Mouse (Mus musculus): ENCODE data around the gene Papss1. TPM values are rescaled to one million over a fixed set of nuclear protein-coding genes. Genes with fewer than 3 reads are reported as not detected.

Gene Papss1
- polyA plus RNA-seq, 1 experiment from 2014 or later: 98.6 TPM

DNA sequence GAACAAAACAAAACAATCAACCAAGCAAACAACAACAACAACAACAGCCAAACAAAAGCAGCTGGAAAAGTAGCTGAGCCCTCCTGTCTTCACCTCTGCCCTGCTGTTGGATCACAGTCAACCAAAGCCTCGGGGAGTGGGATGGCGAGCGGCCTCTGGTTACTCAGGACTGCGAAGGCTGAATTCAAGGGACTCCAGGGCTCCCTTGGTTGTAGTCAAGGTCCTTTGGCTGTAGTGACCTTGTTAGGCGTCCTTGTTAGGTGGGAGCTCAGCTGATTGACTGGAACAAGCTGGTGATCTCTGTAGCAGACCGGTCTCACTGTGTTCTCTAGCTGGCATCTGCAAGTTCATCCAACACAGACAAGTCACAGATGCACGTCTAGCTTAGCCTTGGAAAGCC, 16.5 kb downstream of the Papss1 start:
- DNase-seq: no peak
- H3K27me3 ChIP-seq (ENCODE audit: insufficient read depth, low read length): no peaks in the 10 kb centered on the region
- H3K4me3 ChIP-seq (ENCODE audit: low read depth, low read length): no peak overlapping the region
- ATAC-seq (ENCODE audit: insufficient read depth): no peak
- H3K4me1 ChIP-seq (ENCODE audit: insufficient read depth): no peaks in the 10 kb centered on the region
- no peak overlapping the region for H3K27ac ChIP-seq (ENCODE audit: low read depth)
- no peak overlapping the region for H3K9ac ChIP-seq
- TF ChIP-seq CTCF (IDR thresholded peaks at IDR 0.05; ENCODE audit: low read depth): no peak
- peaks cover 67% of the 10 kb centered on the region for H3K36me3 ChIP-seq (ENCODE audit: insufficient read depth)
- H3K9me3 ChIP-seq (ENCODE audit: low read depth, low read length): no peaks in the 10 kb centered on the region
- 86% methylated on average over 7 of the region's 7 CpGs for WGBS
- no peak overlapping the region for H3K4me2 ChIP-seq

DNA sequence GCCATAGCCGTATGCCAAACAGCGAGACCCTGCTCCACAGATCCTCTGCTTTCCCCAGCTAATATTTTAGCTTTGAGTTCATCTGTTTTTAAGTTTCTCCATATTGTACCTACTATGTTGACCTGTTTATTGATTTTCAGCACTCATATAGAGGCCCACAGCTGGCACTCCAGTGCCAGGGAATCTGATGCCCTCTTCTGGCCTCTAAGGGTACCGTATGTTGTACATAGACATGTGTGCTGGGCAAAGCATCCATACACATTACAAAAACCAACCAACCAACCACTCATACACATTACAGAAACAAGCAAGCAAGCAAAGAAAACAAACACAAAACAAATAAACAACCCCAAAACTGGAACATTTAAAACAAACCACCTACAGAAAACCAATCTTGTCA, 22.2 kb downstream of the Papss1 start:
- H3K27ac ChIP-seq (ENCODE audit: low read depth): no peak overlapping the region
- H3K4me1 ChIP-seq (ENCODE audit: insufficient read depth): no peaks in the 10 kb centered on the region
- ATAC-seq (ENCODE audit: insufficient read depth): no peak
- TF ChIP-seq CTCF (IDR thresholded peaks at IDR 0.05; ENCODE audit: low read depth): peak; percentile 34; the same call in 1 of the 2 replicates
- 97% methylated on average over 3 of the region's 3 CpGs for WGBS
- H3K4me2 ChIP-seq: no peak overlapping the region
- no peaks in the 10 kb centered on the region for H3K27me3 ChIP-seq (ENCODE audit: insufficient read depth, low read length)
- H3K9ac ChIP-seq: no peak overlapping the region
- H3K36me3 ChIP-seq (ENCODE audit: insufficient read depth): peaks cover 87% of the 10 kb centered on the region
- no peak for DNase-seq
- H3K9me3 ChIP-seq (ENCODE audit: low read depth, low read length): no peaks in the 10 kb centered on the region
- H3K4me3 ChIP-seq (ENCODE audit: low read depth, low read length): no peak overlapping the region

DNA sequence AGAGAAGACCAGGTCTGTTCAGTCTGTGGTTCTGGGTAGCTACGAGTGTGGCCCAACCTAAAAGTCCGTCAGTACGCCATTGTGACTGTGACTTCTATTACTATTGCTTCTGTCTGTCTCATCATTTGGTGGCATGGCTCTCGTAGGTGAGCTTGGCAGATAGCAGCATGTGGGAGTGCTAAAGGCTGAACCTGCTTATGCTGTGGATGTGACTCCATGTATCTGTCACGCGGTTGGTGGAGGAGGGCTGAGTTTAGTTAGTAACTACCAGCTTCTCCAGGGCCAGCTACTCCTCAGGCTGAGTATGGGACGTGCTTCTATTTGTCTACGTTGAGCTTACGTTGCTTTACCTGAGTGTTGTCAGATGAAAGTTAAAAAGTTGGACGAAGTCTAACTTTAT, 23.4 kb downstream of the Papss1 start:
- no peak overlapping the region for H3K9ac ChIP-seq
- no peak for TF ChIP-seq CTCF (IDR thresholded peaks at IDR 0.05; ENCODE audit: low read depth)
- H3K4me1 ChIP-seq (ENCODE audit: insufficient read depth): no peaks in the 10 kb centered on the region
- WGBS: 93% methylated on average over 10 of the region's 10 CpGs
- H3K4me2 ChIP-seq: no peak overlapping the region
- peaks cover 85% of the 10 kb centered on the region for H3K36me3 ChIP-seq (ENCODE audit: insufficient read depth)
- no peak overlapping the region for H3K27ac ChIP-seq (ENCODE audit: low read depth)
- H3K27me3 ChIP-seq (ENCODE audit: insufficient read depth, low read length): no peaks in the 10 kb centered on the region
- DNase-seq: no peak
- no peak overlapping the region for H3K4me3 ChIP-seq (ENCODE audit: low read depth, low read length)
- H3K9me3 ChIP-seq (ENCODE audit: low read depth, low read length): no peaks in the 10 kb centered on the region
- no peak for ATAC-seq (ENCODE audit: insufficient read depth)

DNA sequence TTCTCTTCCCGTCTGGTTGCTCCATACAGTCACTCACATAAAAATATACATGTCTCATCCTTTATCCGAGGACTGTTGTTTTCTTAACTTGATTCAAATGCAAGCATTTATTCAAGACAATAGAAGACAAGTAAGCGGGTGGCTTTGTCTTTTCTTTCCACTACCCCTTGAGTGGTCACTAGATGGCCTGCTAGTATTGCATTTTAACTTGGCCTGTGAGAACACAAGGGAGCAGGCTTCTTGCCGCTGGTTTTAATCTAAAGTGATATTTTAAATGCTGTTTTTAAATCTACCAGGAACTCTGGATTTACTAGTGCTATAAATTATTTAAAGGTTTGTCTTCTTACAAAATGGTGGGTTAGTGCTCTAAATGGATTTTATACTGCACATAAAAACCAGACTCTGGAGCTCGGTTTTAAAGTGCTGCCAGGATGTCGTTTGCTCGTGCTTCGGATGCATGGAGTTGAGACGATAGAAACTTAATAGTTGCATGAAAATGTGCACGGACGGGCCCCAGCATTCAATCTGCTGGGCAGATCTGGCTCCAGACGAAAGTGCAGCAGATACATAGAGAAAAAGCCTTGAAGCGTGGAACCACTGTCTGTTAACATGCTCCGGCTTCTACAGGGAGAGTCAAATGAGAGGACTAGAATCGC, 28.7 kb downstream of the Papss1 start:
- H3K4me1 ChIP-seq (ENCODE audit: insufficient read depth): no peaks in the 10 kb centered on the region
- peak; percentile 30 for DNase-seq
- WGBS: 85% methylated on average over 15 of the region's 15 CpGs
- no peak overlapping the region for H3K9ac ChIP-seq
- no peak overlapping the region for H3K27ac ChIP-seq (ENCODE audit: low read depth)
- peak; percentile 26; the same call in 1 of the 2 replicates for TF ChIP-seq CTCF (IDR thresholded peaks at IDR 0.05; ENCODE audit: low read depth)
- H3K27me3 ChIP-seq (ENCODE audit: insufficient read depth, low read length): no peaks in the 10 kb centered on the region
- H3K4me3 ChIP-seq (ENCODE audit: low read depth, low read length): no peak overlapping the region
- no peaks in the 10 kb centered on the region for H3K9me3 ChIP-seq (ENCODE audit: low read depth, low read length)
- H3K4me2 ChIP-seq: no peak overlapping the region
- no peak for ATAC-seq (ENCODE audit: insufficient read depth)
- H3K36me3 ChIP-seq (ENCODE audit: insufficient read depth): peaks cover 60% of the 10 kb centered on the region

DNA sequence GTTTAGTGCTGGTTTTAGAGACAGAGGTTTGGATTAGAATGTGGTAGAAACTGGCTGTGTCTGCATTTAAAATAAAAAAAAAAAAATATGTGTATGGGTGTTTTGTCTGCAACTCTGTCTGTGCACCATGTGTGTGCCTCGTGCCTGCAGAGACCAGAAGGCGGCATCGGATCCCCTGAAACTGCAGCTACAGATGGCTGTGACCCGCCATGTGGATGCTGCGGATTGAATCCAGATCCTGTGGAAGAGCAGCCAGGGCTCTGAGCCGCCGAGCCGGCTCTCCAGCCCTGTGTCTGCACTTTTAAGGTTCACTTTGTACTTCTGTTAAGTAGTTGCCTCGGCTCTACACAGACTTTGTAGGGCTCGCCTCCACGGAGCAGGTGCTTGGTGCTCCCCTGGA, 29.8 kb downstream of the Papss1 start:
- DNase-seq (no peak), ATAC-seq (ENCODE audit: insufficient read depth) (no peak)
- TF ChIP-seq CTCF (IDR thresholded peaks at IDR 0.05; ENCODE audit: low read depth): no peak
- Histone ChIP-seq H3K9ac (no peak overlapping the region), H3K4me2 (no peak overlapping the region), H3K9me3 (ENCODE audit: low read depth, low read length) (no peaks in the 10 kb centered on the region), H3K27ac (ENCODE audit: low read depth) (no peak overlapping the region), H3K27me3 (ENCODE audit: insufficient read depth, low read length) (no peaks in the 10 kb centered on the region), H3K4me3 (ENCODE audit: low read depth, low read length) (no peak overlapping the region), H3K36me3 (ENCODE audit: insufficient read depth) (peaks cover 50% of the 10 kb centered on the region), H3K4me1 (ENCODE audit: insufficient read depth) (no peaks in the 10 kb centered on the region)
- WGBS: 97% methylated on average over 11 of the region's 11 CpGs

DNA sequence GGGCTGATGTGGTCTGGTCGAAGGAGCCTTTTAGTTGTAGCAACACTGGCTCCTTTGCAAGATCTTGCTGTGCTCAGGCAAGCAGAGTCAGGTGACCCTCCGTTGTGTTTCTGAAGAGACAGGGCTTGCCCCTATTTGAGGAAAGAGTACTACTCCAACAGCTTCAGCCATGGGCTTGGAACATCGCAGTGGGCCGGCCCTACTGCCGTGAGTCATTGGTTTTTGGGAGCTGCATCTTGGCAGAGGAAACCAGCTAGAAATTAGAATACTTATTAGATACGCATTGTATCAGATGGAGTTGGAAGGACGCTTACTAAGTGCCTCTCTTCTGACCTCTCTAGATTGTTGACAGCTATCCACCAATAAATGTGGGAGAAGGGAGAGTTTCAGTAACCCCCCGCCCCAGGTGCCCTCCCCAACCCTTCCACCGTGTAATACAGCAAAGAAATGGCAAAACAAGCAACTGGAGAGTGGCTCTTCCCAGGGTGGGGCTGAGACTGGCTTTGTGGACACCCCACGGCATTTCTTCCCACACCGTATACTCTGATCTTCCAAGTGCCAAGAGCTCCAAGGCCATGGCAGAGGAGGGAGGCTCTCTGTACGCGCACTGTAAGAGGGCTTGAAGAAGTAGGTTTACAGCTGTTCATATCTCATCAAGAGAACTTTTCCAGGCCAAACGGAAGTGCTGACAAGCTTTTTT, 31.1 kb downstream of the Papss1 start:
- Histone ChIP-seq H3K9me3 (ENCODE audit: low read depth, low read length) (no peaks in the 10 kb centered on the region), H3K27ac (ENCODE audit: low read depth) (no peak overlapping the region), H3K9ac (no peak overlapping the region), H3K4me3 (ENCODE audit: low read depth, low read length) (no peak overlapping the region), H3K4me1 (ENCODE audit: insufficient read depth) (no peaks in the 10 kb centered on the region), H3K36me3 (ENCODE audit: insufficient read depth) (peaks cover 49% of the 10 kb centered on the region), H3K4me2 (no peak overlapping the region), H3K27me3 (ENCODE audit: insufficient read depth, low read length) (no peaks in the 10 kb centered on the region)
- DNase-seq (no peak), ATAC-seq (ENCODE audit: insufficient read depth) (0 out of 2 replicates have a peak, but pooled peaks have one; percentile 14)
- WGBS: 79% methylated on average over 14 of the region's 14 CpGs
- no peak for TF ChIP-seq CTCF (IDR thresholded peaks at IDR 0.05; ENCODE audit: low read depth)

DNA sequence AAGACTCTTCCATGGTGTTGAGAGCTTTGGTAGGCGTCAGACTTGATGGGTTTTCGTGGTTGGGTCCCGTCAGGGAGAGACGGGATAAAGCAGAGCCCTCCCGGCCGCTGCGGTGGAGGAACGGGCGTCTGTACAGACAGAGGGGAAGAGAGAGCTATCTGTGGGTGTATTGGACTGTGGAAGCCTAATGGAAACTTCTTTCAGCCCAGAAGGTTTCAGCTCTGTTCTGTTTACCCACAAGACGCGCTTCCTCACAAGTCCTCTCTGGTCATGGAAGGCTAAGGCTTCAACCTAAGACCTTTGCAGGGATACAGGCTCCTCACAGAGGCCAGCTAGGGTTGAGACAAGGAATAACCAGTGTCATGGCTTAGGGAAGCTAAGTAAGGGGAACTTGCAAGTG, 36.2 kb downstream of the Papss1 start:
- Histone ChIP-seq H3K9ac (no peak overlapping the region), H3K4me3 (ENCODE audit: low read depth, low read length) (no peak overlapping the region), H3K27ac (ENCODE audit: low read depth) (no peak overlapping the region), H3K36me3 (ENCODE audit: insufficient read depth) (peaks cover 45% of the 10 kb centered on the region), H3K4me1 (ENCODE audit: insufficient read depth) (no peaks in the 10 kb centered on the region), H3K27me3 (ENCODE audit: insufficient read depth, low read length) (no peaks in the 10 kb centered on the region), H3K9me3 (ENCODE audit: low read depth, low read length) (no peaks in the 10 kb centered on the region), H3K4me2 (no peak overlapping the region)
- DNase-seq (no peak), ATAC-seq (ENCODE audit: insufficient read depth) (no peak)
- 89% methylated on average over 11 of the region's 11 CpGs for WGBS
- TF ChIP-seq CTCF (IDR thresholded peaks at IDR 0.05; ENCODE audit: low read depth): no peak
